Mouse (Mus musculus): ENCODE results near the gene Hip1r. TPM values are rescaled to one million over a fixed set of nuclear protein-coding genes. Genes with fewer than 3 reads are reported as not detected.
"Not testable (repeated sequence)": the region's sequence is repeated elsewhere in the genome, so short reads cannot be mapped to it uniquely, and the experiment has no call there.

Hip1r gene
- polyA plus RNA-seq, 1 experiment from 2014 or later = 33.8 TPM

DNA sequence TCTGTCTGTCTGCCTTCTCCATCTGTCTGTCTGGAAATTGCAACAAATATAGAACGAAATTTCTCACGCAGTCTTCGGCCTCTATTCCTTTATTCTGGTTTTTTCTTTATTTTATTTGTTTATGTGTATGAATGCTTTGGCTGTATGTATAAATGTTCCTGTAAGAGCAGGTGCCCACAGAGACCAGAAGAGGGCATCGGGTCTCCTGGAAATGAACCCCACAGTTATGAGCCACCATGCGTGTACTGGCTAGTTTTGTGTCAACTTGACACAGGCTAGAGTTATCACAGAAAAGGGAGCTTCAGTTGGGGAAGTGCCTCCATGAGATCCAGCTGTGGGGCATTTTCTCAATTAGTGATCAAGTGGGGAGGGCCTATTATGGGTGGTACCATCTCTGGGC lies 70.6 kb downstream of the Hip1r start:
- no peaks in the 10 kb centered on the region for H3K36me3 ChIP-seq (ENCODE audit: control insufficient read depth, insufficient read depth, low read length)
- H3K4me1 ChIP-seq (ENCODE audit: control insufficient read depth, insufficient read depth, low read length) = peaks cover 7% of the 10 kb centered on the region
- no peak overlapping the region for H3K4me2 ChIP-seq (ENCODE audit: low read depth, low read length)
- no peak overlapping the region for H3K4me3 ChIP-seq (ENCODE audit: low read length)
- H3K9me3 ChIP-seq (ENCODE audit: control insufficient read depth, low read length) = no peaks in the 10 kb centered on the region
- H3K27ac ChIP-seq (ENCODE audit: low read length) = peak overlapping the region; percentile 60
- no peak for ATAC-seq
- 80% methylated on average over 5 of the region's 5 CpGs for WGBS
- H3K27me3 ChIP-seq (replicated peaks; ENCODE audit: control insufficient read depth, insufficient read depth, low read length) = no peaks in the 10 kb centered on the region
- H3K9ac ChIP-seq (ENCODE audit: low read depth, low read length) = no peak overlapping the region

DNA sequence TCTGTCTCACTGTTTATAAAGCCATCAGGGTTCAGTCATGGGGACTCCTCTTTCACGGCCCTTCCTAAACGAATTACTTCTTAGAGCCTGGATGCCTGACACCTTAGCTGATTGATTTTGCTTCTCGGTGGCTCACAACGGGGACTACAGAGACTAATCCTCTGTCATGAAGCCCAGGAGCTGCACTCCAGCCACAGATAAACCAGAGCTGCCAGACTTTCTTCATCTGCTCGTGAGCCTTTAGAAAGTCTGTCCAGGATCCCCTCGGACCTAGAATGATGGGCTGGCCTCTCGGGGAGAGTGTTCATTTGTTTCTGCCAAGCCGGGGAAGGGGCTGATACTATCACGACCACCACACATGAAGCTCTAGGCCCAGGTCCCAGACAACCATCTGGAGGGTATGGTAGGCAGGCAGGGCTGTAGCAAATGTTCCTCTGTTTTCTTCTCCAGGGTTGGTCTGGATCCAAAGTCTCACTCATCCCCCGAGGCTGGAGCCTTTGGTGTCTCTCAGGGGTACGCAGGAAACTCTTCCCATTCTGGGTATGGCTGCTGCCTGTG lies 72.1 kb downstream of the Hip1r start:
- Histone ChIP-seq H3K36me3 (ENCODE audit: control insufficient read depth, insufficient read depth, low read length) (no peaks in the 10 kb centered on the region), H3K9ac (ENCODE audit: low read depth, low read length) (no peak overlapping the region), H3K4me3 (ENCODE audit: low read length) (no peak overlapping the region), H3K27me3 (replicated peaks; ENCODE audit: control insufficient read depth, insufficient read depth, low read length) (no peaks in the 10 kb centered on the region), H3K9me3 (ENCODE audit: control insufficient read depth, low read length) (no peaks in the 10 kb centered on the region), H3K27ac (ENCODE audit: low read length) (no peak overlapping the region), H3K4me1 (ENCODE audit: control insufficient read depth, insufficient read depth, low read length) (peaks cover 21% of the 10 kb centered on the region), H3K4me2 (ENCODE audit: low read depth, low read length) (no peak overlapping the region)
- WGBS = 36% methylated on average over 11 of the region's 11 CpGs
- ATAC-seq = no peak

DNA sequence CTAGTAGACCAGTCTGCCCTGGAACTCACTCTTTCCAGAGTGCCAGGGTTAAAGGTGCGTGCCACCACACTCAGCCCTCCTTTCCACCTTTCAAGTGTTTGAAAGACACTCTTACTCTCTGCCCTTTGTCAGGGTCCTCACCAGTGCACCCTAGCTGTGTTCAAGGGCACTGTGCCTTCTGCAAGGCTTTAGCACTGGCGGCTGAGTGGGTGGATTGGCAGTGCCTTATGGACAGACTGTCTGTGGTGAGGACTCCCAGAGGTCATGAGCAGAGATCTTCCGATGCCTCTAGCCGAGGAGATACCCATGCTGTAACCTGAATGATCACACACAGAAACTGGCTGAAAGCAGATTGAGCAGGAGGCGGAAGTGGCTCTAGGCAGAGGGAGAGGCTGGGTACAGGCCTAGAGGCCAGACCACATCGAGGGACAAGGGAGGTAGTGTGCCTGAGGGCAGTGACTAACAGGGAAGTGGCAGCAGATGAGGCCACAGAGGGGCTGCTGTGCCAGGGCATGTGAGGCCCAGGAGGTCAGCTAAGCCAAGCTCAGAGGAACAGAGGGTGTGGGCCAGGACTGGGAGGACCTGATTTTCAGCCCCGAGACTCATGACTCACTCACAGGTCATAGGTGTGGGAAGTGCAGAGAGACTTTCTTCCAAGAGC lies 73.4 kb downstream of the Hip1r start:
- Histone ChIP-seq H3K9me3 (ENCODE audit: control insufficient read depth, low read length) (no peaks in the 10 kb centered on the region), H3K27ac (ENCODE audit: low read length) (peak overlapping the region; percentile 73), H3K36me3 (ENCODE audit: control insufficient read depth, insufficient read depth, low read length) (no peaks in the 10 kb centered on the region), H3K4me2 (ENCODE audit: low read depth, low read length) (no peak overlapping the region), H3K9ac (ENCODE audit: low read depth, low read length) (peak overlapping the region; percentile 36; the same call in 1 of the 2 replicates), H3K27me3 (replicated peaks; ENCODE audit: control insufficient read depth, insufficient read depth, low read length) (no peaks in the 10 kb centered on the region), H3K4me1 (ENCODE audit: control insufficient read depth, insufficient read depth, low read length) (peaks cover 23% of the 10 kb centered on the region), H3K4me3 (ENCODE audit: low read length) (no peak overlapping the region)
- WGBS = 60% methylated on average over 7 of the region's 7 CpGs
- peak; percentile 89 for ATAC-seq

DNA sequence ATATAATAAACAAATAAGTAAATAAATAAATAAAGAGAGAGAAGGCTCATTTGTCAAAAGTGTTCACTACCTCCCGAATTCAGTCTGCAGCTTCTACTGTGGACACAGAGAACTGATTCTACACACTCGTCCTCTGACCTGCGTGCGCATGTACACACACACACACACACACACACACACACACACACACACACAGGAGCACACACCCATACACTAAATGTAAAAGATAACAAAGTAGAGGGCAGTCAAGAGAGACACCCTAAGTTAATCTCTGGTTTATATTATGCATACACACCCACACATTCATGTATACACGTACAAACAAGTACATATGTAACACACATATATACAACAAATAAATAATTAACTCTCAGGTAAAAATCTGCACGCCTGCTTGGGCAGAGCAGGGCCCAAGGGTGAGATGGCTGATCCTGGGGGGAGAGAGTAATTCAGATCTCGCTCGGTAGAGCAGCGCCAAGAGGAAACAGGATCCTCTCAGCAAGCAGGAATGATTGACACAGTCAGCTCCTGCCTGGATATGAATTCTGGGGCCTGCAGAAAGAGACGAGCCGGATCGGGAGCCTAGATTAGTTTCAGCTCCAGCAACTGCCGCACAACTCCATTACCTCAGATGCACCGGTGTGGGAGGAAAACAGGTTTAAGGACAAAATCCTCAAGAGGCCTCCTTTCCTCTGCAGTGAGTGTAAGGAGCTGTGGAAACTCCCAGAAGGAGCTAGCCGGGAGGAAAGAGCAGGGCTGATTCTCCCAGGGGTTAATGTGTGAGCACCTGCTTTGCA lies 76.0 kb downstream of the Hip1r start:
- Histone ChIP-seq H3K9me3 (ENCODE audit: control insufficient read depth, low read length) (no peaks in the 10 kb centered on the region), H3K4me2 (ENCODE audit: low read depth, low read length) (peak overlapping the region; percentile 10; the same call in 1 of the 2 replicates), H3K4me3 (ENCODE audit: low read length) (no peak overlapping the region), H3K36me3 (ENCODE audit: control insufficient read depth, insufficient read depth, low read length) (no peaks in the 10 kb centered on the region), H3K27ac (ENCODE audit: low read length) (peak overlapping the region; percentile 82), H3K4me1 (ENCODE audit: control insufficient read depth, insufficient read depth, low read length) (peaks cover 19% of the 10 kb centered on the region), H3K9ac (ENCODE audit: low read depth, low read length) (peak overlapping the region; percentile 35), H3K27me3 (replicated peaks; ENCODE audit: control insufficient read depth, insufficient read depth, low read length) (no peaks in the 10 kb centered on the region)
- WGBS = 66% methylated on average over 15 of the region's 15 CpGs
- no peak for ATAC-seq

DNA sequence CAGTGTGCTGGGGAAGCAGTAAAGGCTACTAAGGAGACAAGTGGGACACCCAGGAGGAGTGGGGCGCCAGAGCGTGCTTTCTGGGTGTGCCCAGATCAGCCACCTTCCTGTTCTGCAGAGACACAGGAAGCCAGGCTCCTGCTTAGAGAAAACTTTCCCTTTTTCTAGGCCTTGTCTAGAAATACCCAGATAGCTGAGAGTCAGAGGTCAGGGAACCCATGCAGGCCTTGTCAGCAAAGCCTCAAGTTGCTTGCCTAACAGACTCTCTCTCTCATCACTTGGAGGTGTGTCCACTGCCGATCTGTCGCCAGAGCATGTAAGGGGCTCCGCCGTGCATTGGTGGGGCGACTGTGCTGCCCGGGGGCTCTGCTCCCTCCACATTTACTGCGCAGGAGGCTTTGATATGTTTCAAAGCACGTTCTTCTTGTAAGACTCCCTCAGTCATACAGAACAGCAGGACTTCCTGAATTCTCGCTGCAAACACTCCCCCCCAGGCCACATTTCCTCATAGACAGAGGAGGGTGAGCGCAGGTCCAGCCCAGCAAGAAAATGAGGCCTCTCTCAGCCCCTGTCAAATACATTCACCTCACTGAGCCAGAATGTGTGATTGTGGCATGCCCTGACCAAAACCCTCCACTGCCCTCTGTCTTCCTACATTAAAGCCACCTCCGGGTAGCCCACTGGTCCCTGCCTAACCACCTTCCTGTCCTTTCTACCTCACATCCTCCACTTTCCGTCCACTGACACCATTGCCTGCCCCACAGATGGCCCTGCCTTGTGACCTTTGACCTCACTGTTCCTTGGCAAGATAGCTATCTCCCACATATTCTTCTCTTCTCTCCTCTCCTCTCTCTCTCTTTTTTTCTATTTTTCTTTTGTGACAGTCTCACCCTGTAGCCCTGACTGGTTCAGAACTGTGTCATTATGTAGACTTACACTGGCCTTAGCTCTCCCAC lies 76.9 kb downstream of the Hip1r start:
- whole genome bisulfite sequencing = 56% methylated on average over 14 of the region's 14 CpGs
- Histone ChIP-seq H3K4me3 (ENCODE audit: low read length) (no peak overlapping the region), H3K36me3 (ENCODE audit: control insufficient read depth, insufficient read depth, low read length) (no peaks in the 10 kb centered on the region), H3K9ac (ENCODE audit: low read depth, low read length) (peak overlapping the region; percentile 35), H3K4me1 (ENCODE audit: control insufficient read depth, insufficient read depth, low read length) (peaks cover 19% of the 10 kb centered on the region), H3K4me2 (ENCODE audit: low read depth, low read length) (peak overlapping the region; percentile 10; the same call in 1 of the 2 replicates), H3K9me3 (ENCODE audit: control insufficient read depth, low read length) (no peaks in the 10 kb centered on the region), H3K27me3 (replicated peaks; ENCODE audit: control insufficient read depth, insufficient read depth, low read length) (no peaks in the 10 kb centered on the region), H3K27ac (ENCODE audit: low read length) (peak overlapping the region; percentile 82)
- ATAC-seq = peak; percentile 36

- Histone ChIP-seq H3K4me1 (ENCODE audit: control insufficient read depth, insufficient read depth, low read length) (peaks cover 19% of the 10 kb centered on the region), H3K36me3 (ENCODE audit: control insufficient read depth, insufficient read depth, low read length) (no peaks in the 10 kb centered on the region), H3K4me2 (ENCODE audit: low read depth, low read length) (no peak overlapping the region), H3K9ac (ENCODE audit: low read depth, low read length) (no peak overlapping the region), H3K27ac (ENCODE audit: low read length) (no peak overlapping the region), H3K27me3 (replicated peaks; ENCODE audit: control insufficient read depth, insufficient read depth, low read length) (no peaks in the 10 kb centered on the region), H3K9me3 (ENCODE audit: control insufficient read depth, low read length) (0 out of 2 replicates have a peak, but pooled peaks cover 2% of the 10 kb centered on the region), H3K4me3 (ENCODE audit: low read length) (no peak overlapping the region)
- WGBS = 60% methylated on average over 11 of the region's 11 CpGs
- peak; percentile 68 for ATAC-seq
Observed at GRCm38 (mm10) chr5:124051899-124052491, 78.6 kb downstream of the Hip1r start.

DNA sequence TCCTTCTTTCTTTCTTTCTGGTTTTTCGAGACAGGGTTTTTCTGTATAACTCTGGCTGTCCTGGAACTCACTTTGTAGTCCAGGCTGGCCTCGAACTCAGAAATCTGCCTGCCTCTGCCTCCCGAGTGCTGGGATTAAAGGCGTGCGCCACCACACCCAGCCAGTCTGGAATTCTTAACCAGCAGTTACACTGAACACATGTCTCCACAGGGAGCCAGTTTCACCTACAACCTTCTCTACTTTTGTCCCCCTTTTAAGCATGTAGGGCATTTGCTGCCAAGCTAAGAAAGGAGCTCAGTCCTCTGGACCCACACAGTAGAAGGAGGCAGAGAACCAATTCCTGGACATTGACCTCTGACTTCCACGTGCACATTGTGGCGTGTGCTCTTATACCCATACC lies 79.2 kb downstream of the Hip1r start:
- H3K27ac ChIP-seq (ENCODE audit: low read length); H3K27me3 ChIP-seq (replicated peaks; ENCODE audit: control insufficient read depth, insufficient read depth, low read length); ATAC-seq; H3K36me3 ChIP-seq (ENCODE audit: control insufficient read depth, insufficient read depth, low read length); H3K9ac ChIP-seq (ENCODE audit: low read depth, low read length); H3K4me2 ChIP-seq (ENCODE audit: low read depth, low read length); H3K4me3 ChIP-seq (ENCODE audit: low read length); H3K9me3 ChIP-seq (ENCODE audit: control insufficient read depth, low read length): not testable (repeated sequence)
- H3K4me1 ChIP-seq (ENCODE audit: control insufficient read depth, insufficient read depth, low read length) = peaks cover 16% of the 10 kb centered on the region
- 92% methylated on average over 7 of the region's 7 CpGs for WGBS

Measured in intestine, embryonic 16.5 days (tissue).